Mouse (Mus musculus): ENCODE results near the gene Zfp646. TPM values are rescaled to one million over a fixed set of nuclear protein-coding genes. Genes with fewer than 3 reads are reported as not detected.
"Not testable (repeated sequence)": the region's sequence is repeated elsewhere in the genome, so short reads cannot be mapped to it uniquely, and the experiment has no call there.

The Zfp646 gene
- polyA plus RNA-seq (2016; fragmentation: Nextera tagmentation; extraction: Ambion mirVana), result 19.9 and 21.8 TPM in 2 replicates

- Histone ChIP-seq H3K4me3 (peak within 1 kb of the TSS; percentile 93), H3K36me3 (replicated peaks) (peaks cover 65% of the 10 kb centered on the region), H3K27me3 (replicated peaks; ENCODE audit: low read depth, poor library complexity, severe bottlenecking) (no peaks in the 10 kb centered on the region), H3K27ac (replicated peaks) (peak within 1 kb of the TSS; percentile 96), H3K9me3 (no peaks in the 10 kb centered on the region), H3K4me1 (peaks cover 22% of the 10 kb centered on the region)
- DNase-seq (ENCODE audit: low spot score), result peak; percentile 95
- WGBS, result under 1% methylated on average over 41 of the region's 41 CpGs
Observed at GRCm38 (mm10) chr7:127876041-127876466, at the start of gene Zfp646. TSS of gene Zfp646 (plus strand) at chr7:127876221.

- Histone ChIP-seq H3K27me3 (replicated peaks; ENCODE audit: low read depth, poor library complexity, severe bottlenecking) (no peaks in the 10 kb centered on the region), H3K27ac (replicated peaks) (no peak overlapping the region), H3K9me3 (no peaks in the 10 kb centered on the region), H3K4me3 (no peak overlapping the region), H3K36me3 (replicated peaks) (no peaks in the 10 kb centered on the region), H3K4me1 (peaks cover 2% of the 10 kb centered on the region)
- DNase-seq (ENCODE audit: low spot score), result no peak
- 81% methylated on average over 2 of the region's 2 CpGs for WGBS
Observed at GRCm38 (mm10) chr7:127835550-127835949, 40.5 kb upstream of the Zfp646 start.

GRCm38 (mm10) chr7:127837473-127837872, 38.5 kb upstream of the Zfp646 start:
- peaks cover 10% of the 10 kb centered on the region for H3K4me1 ChIP-seq
- no peak overlapping the region for H3K4me3 ChIP-seq
- H3K27me3 ChIP-seq (replicated peaks; ENCODE audit: low read depth, poor library complexity, severe bottlenecking), result no peaks in the 10 kb centered on the region
- DNase-seq (ENCODE audit: low spot score), result no peak
- H3K36me3 ChIP-seq (replicated peaks), result no peaks in the 10 kb centered on the region
- no peaks in the 10 kb centered on the region for H3K9me3 ChIP-seq
- H3K27ac ChIP-seq (replicated peaks), result no peak overlapping the region
- 93% methylated on average over 5 of the region's 5 CpGs for WGBS

- not testable (repeated sequence) for H3K36me3 ChIP-seq (replicated peaks); H3K4me3 ChIP-seq; H3K27me3 ChIP-seq (replicated peaks; ENCODE audit: low read depth, poor library complexity, severe bottlenecking); H3K27ac ChIP-seq (replicated peaks); DNase-seq (ENCODE audit: low spot score); H3K9me3 ChIP-seq
- peaks cover 14% of the 10 kb centered on the region for H3K4me1 ChIP-seq
- 77% methylated on average over 4 of the region's 4 CpGs for WGBS
Observed at GRCm38 (mm10) chr7:127837878-127838277, 38.1 kb upstream of the Zfp646 start.

GRCm38 (mm10) chr7:127840031-127840430, 36.0 kb upstream of the Zfp646 start:
- not testable (repeated sequence) for DNase-seq (ENCODE audit: low spot score); H3K4me3 ChIP-seq; H3K27me3 ChIP-seq (replicated peaks; ENCODE audit: low read depth, poor library complexity, severe bottlenecking); H3K9me3 ChIP-seq; H3K27ac ChIP-seq (replicated peaks)
- 76% methylated on average over 2 of the region's 2 CpGs for WGBS
- H3K36me3 ChIP-seq (replicated peaks), result peaks cover 15% of the 10 kb centered on the region
- H3K4me1 ChIP-seq, result peaks cover 15% of the 10 kb centered on the region

GRCm38 (mm10) chr7:127840886-127841285, 35.1 kb upstream of the Zfp646 start:
- WGBS, result 5% methylated on average over 15 of the region's 15 CpGs
- Histone ChIP-seq H3K27ac (replicated peaks) (peak overlapping the region; percentile 85), H3K9me3 (no peaks in the 10 kb centered on the region), H3K4me3 (peak overlapping the region; percentile 77), H3K4me1 (peaks cover 15% of the 10 kb centered on the region), H3K27me3 (replicated peaks; ENCODE audit: low read depth, poor library complexity, severe bottlenecking) (no peaks in the 10 kb centered on the region), H3K36me3 (replicated peaks) (peaks cover 16% of the 10 kb centered on the region)
- DNase-seq (ENCODE audit: low spot score), result no peak

GRCm38 (mm10) chr7:127841340-127842000, 34.6 kb upstream of the Zfp646 start:
- peaks cover 22% of the 10 kb centered on the region for H3K36me3 ChIP-seq (replicated peaks)
- DNase-seq (ENCODE audit: low spot score), result peak; percentile 93
- H3K4me1 ChIP-seq, result peaks cover 15% of the 10 kb centered on the region
- no peaks in the 10 kb centered on the region for H3K27me3 ChIP-seq (replicated peaks; ENCODE audit: low read depth, poor library complexity, severe bottlenecking)
- under 1% methylated on average over 46 of the region's 46 CpGs for WGBS
- H3K9me3 ChIP-seq, result no peaks in the 10 kb centered on the region
- H3K27ac ChIP-seq (replicated peaks), result peak overlapping the region; percentile 85
- peak overlapping the region; percentile 77 for H3K4me3 ChIP-seq

GRCm38 (mm10) chr7:127842001-127842718, 33.9 kb upstream of the Zfp646 start:
- Histone ChIP-seq H3K4me1 (peaks cover 15% of the 10 kb centered on the region), H3K27ac (replicated peaks) (peak overlapping the region; percentile 85), H3K27me3 (replicated peaks; ENCODE audit: low read depth, poor library complexity, severe bottlenecking) (no peaks in the 10 kb centered on the region), H3K9me3 (no peaks in the 10 kb centered on the region), H3K4me3 (peak overlapping the region; percentile 77), H3K36me3 (replicated peaks) (peaks cover 29% of the 10 kb centered on the region)
- WGBS, result under 1% methylated on average over 40 of the region's 40 CpGs
- DNase-seq (ENCODE audit: low spot score), result peak; percentile 77

- Histone ChIP-seq H3K27ac (replicated peaks) (no peak overlapping the region), H3K9me3 (no peaks in the 10 kb centered on the region), H3K36me3 (replicated peaks) (peaks cover 25% of the 10 kb centered on the region), H3K4me3 (no peak overlapping the region), H3K4me1 (no peaks in the 10 kb centered on the region), H3K27me3 (replicated peaks; ENCODE audit: low read depth, poor library complexity, severe bottlenecking) (no peaks in the 10 kb centered on the region)
- no peak for DNase-seq (ENCODE audit: low spot score)
- WGBS, result 80% methylated on average over 6 of the region's 6 CpGs
Observed at GRCm38 (mm10) chr7:127849973-127850875, 25.8 kb upstream of the Zfp646 start.

- 66% methylated on average over 5 of the region's 5 CpGs for WGBS
- Histone ChIP-seq H3K27ac (replicated peaks) (no peak overlapping the region), H3K4me3 (no peak overlapping the region), H3K9me3 (no peaks in the 10 kb centered on the region), H3K27me3 (replicated peaks; ENCODE audit: low read depth, poor library complexity, severe bottlenecking) (no peaks in the 10 kb centered on the region), H3K36me3 (replicated peaks) (peaks cover 24% of the 10 kb centered on the region), H3K4me1 (no peaks in the 10 kb centered on the region)
- DNase-seq (ENCODE audit: low spot score), result no peak
Observed at GRCm38 (mm10) chr7:127850906-127851305, 25.1 kb upstream of the Zfp646 start.

GRCm38 (mm10) chr7:127858258-127858657, 17.8 kb upstream of the Zfp646 start:
- no peaks in the 10 kb centered on the region for H3K27me3 ChIP-seq (replicated peaks; ENCODE audit: low read depth, poor library complexity, severe bottlenecking)
- H3K27ac ChIP-seq (replicated peaks), result no peak overlapping the region
- DNase-seq (ENCODE audit: low spot score), result no peak
- H3K4me1 ChIP-seq, result no peaks in the 10 kb centered on the region
- H3K4me3 ChIP-seq, result no peak overlapping the region
- peaks cover 4% of the 10 kb centered on the region; the same call in 1 of the 2 replicates for H3K36me3 ChIP-seq (replicated peaks)
- 93% methylated on average over 6 of the region's 6 CpGs for WGBS
- H3K9me3 ChIP-seq, result no peaks in the 10 kb centered on the region

GRCm38 (mm10) chr7:127866434-127866833, 9.6 kb upstream of the Zfp646 start:
- 92% methylated on average over 12 of the region's 12 CpGs for WGBS
- H3K27me3 ChIP-seq (replicated peaks; ENCODE audit: low read depth, poor library complexity, severe bottlenecking), result no peaks in the 10 kb centered on the region
- peaks cover 81% of the 10 kb centered on the region for H3K36me3 ChIP-seq (replicated peaks)
- no peaks in the 10 kb centered on the region for H3K4me1 ChIP-seq
- H3K9me3 ChIP-seq, result no peaks in the 10 kb centered on the region
- H3K4me3 ChIP-seq, result 0 out of 2 replicates have a peak overlapping the region, but pooled peaks have one; percentile 8
- H3K27ac ChIP-seq (replicated peaks), result no peak overlapping the region
- DNase-seq (ENCODE audit: low spot score), result no peak
